ENCODE assay signal across 10 mouse cellular contexts in genomic region chr11:8949765-8950430, GRCm38 (mm10). TPM values are rescaled to one million over a fixed set of nuclear protein-coding genes. Genes with fewer than 3 reads are reported as not detected.
DNase-seq lines count a peak whose midpoint lies in the region; ATAC-seq and TF ChIP-seq lines count a peak whose summit lies in the region.
"Had no signal": no experiment of that assay in that cellular context is flagged by ENCODE, and none has a peak within 500 bp of the region (broad histone marks: within the 10 kb centered on the region; RNA-seq: fewer than 3 reads in every experiment).

No protein-coding gene starts in this region.

- no peaks in the 10 kb centered on the region for H3K4me1 ChIP-seq in kidney, adult 2 months (ENCODE audit: control insufficient read depth, insufficient read depth, low read length)
- H3K4me1 ChIP-seq in limb, embryonic 15.5 days: peaks cover 9% of the 10 kb centered on the region; the same call in 1 of the 2 replicates

- 47% methylated on average over 6 of the region's 6 CpGs for WGBS in kidney, adult 2 months
- 32% methylated on average over 6 of the region's 6 CpGs for WGBS in limb, embryonic 15.5 days

- no peak overlapping the region for H3K9ac ChIP-seq in limb, embryonic 15.5 days
- H3K9ac ChIP-seq: liver, embryonic 14.5 days had no signal

- TF ChIP-seq CTCF in kidney, adult 2 months (conservative IDR thresholded peaks at IDR 0.05; ENCODE audit: insufficient read depth, insufficient read length, low read depth, low read length): no peak
- TF ChIP-seq CTCF in brain, embryonic 14.5 days (IDR thresholded peaks at IDR 0.05; ENCODE audit: borderline replicate concordance, extremely low read depth, insufficient read depth, insufficient read length): no peak

- H3K27me3 ChIP-seq in kidney, adult 2 months (replicated peaks; ENCODE audit: control insufficient read depth, insufficient read depth, low read length): no peaks in the 10 kb centered on the region
- no peaks in the 10 kb centered on the region for H3K27me3 ChIP-seq in limb, embryonic 15.5 days

- no peaks in the 10 kb centered on the region for H3K36me3 ChIP-seq in kidney, adult 2 months (ENCODE audit: control insufficient read depth, insufficient read depth, low read length)
- no peaks in the 10 kb centered on the region for H3K36me3 ChIP-seq in limb, embryonic 15.5 days

- TF ChIP-seq POLR2A in kidney, adult 2 months (IDR thresholded peaks at IDR 0.05; ENCODE audit: low read depth, low read length): no peak
- TF ChIP-seq POLR2A in brain, embryonic 14.5 days (IDR thresholded peaks at IDR 0.05; ENCODE audit: borderline replicate concordance, extremely low read depth, insufficient read depth, insufficient read length, poor library complexity, severe bottlenecking): no peak

- DNase-seq in kidney, adult 2 months: peak; percentile 58
- DNase-seq in kidney, postnatal 25 days: no peak
- DNase-seq in NIH3T3 (ENCODE audit: low read depth): peak; percentile 32
- DNase-seq in brain, embryonic 14.5 days (ENCODE audit: low read depth): peak; percentile 81
- no peak for DNase-seq in thymus, postnatal 36 days
- no peak for DNase-seq in gastrocnemius, postnatal 25 days
- DNase-seq: gastrocnemius, postnatal 36 days had no signal

- no peak overlapping the region for H3K27ac ChIP-seq in kidney, adult 2 months (ENCODE audit: insufficient read depth, low read depth, low read length)
- H3K27ac ChIP-seq in limb, embryonic 15.5 days: peak overlapping the region; percentile 83
- H3K27ac ChIP-seq: liver, embryonic 14.5 days had no signal

- H3K4me3 ChIP-seq in kidney, adult 2 months (ENCODE audit: insufficient read depth, low read depth, low read length): no peak overlapping the region
- H3K4me3 ChIP-seq in limb, embryonic 15.5 days: no peak overlapping the region

- H3K9me3 ChIP-seq in limb, embryonic 15.5 days: no peaks in the 10 kb centered on the region

- H3K4me2 ChIP-seq in limb, embryonic 15.5 days: no peak overlapping the region

- peak; percentile 75 for ATAC-seq in limb, embryonic 15.5 days (ENCODE audit: insufficient number of reproducible peaks, low FRiP score, low TSS enrichment, low read depth)

RNA-seq across cellular contexts. Expression of gene Pkd1l1, which starts 23.2 kb away (rescaled TPM):
- polyA plus RNA-seq in kidney, adult 2 months (2012; rRNA removed): 0.29 and 0.39 TPM in 2 replicates
- polyA plus RNA-seq in brain, embryonic 14.5 days (2012; rRNA removed): 0.10 and 0.15 TPM in 2 replicates
- polyA plus RNA-seq in limb, embryonic 15.5 days (2015; fragmentation: Nextera tagmentation; extraction: Ambion mirVana): 0.08 and 0.09 TPM in 2 replicates
- not detected for total RNA-seq in gastrocnemius, postnatal 25 days (2021)
- total RNA-seq: gastrocnemius, postnatal 36 days had no signal
- polyA plus RNA-seq: small intestine, adult 2 months had no signal

Comparison
In these comparisons a context has a peak if more than half of its experiments do, and no peak if none do; other contexts are left out.
1. DNase-seq: peak in kidney, adult 2 months (single experiment), NIH3T3 (single experiment) and brain, embryonic 14.5 days (single experiment); none in kidney, postnatal 25 days (0 of 2), thymus, postnatal 36 days (0 of 2) and gastrocnemius, postnatal 25 days (single experiment).